Mouse (Mus musculus): ENCODE measurements at regions not wholly inside any gene's neighbourhood (a gene's known extent, or its start where the extent isn't known, plus 50 kb on each side); places are given as distances from the start of the nearest gene placed in this dataset.

DNA sequence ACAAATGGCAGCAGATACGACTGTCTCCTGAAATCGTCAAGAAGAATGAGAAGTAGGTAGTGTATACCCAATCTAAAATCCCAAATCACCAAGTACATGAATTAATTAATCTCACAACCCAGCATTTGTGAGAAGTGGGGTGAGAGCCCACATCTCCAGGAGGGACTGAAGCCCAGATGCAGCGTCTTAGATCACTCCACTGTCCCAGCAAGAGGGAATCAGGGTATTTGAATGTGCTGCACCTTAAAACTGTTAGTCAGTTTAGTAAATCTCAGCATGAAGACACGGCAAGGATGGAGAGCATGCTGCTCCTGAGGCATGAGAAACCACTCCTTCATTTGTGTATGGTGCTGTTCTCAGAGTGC, 271.6 kb upstream of the Rarb start:
- 32% methylated on average over 4 of the region's 4 CpGs for WGBS
- H3K4me3 ChIP-seq = no peak overlapping the region

DNA sequence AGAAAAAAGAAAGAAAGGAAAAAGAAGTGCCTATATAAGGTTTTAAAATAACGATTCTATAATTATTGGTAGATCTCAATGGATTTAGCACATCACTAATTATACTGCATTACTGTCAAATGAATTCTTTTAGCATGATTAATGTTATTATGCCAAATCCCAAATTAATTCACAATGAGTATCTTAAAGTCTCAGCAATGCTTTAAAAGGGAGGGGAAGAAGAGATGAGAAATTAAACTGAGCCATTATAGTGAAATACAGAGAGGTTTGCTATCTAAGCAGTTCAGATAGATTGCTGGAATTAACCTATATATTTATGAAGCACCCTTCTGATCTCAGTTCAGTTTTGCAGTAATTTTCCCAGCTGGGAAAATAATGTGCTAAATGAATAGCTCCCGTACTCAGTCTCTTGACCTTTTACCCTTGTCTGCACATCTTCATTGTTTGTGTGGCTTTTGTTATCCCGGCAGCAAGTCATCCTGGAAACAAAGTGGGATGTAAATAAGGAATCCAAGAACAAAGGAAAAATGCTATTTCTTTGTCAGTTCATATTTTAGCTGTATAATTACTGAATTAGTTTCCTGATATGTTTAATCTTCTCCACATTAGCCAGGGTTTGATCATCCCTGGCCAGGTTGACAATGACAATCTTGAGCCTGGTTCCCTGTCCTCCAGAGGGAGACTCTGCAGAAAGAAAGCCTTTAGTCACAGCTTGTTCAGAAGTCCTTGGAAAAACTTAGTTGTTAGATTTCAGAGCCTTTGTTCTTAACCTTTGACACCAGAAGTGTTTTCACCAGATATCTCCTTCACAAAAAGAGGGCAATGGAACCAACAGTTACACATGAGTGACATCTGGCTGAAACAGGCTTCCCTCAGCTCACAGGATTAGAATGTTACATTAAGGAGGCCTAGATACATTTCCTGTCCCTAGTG, 270.9 kb upstream of the Rarb start:
- no peak overlapping the region for H3K4me3 ChIP-seq
- DNase-seq (ENCODE audit: low spot score) = no peak
- 23% methylated on average over 3 of the region's 3 CpGs for WGBS

More for the DNA sequence above, 271.6 kb upstream of the Rarb start:
- Histone ChIP-seq H3K36me3 (no peaks in the 10 kb centered on the region), H3K27ac (replicated peaks) (no peak overlapping the region; the same call in 1 of the 2 replicates), H3K4me1 (peaks cover 22% of the 10 kb centered on the region), H3K9me3 (replicated peaks) (no peaks in the 10 kb centered on the region), H3K27me3 (ENCODE audit: low read depth, poor library complexity, severe bottlenecking) (peaks cover 27% of the 10 kb centered on the region; the same call in 1 of the 2 replicates)
- no peak for DNase-seq (ENCODE audit: low spot score)

DNA sequence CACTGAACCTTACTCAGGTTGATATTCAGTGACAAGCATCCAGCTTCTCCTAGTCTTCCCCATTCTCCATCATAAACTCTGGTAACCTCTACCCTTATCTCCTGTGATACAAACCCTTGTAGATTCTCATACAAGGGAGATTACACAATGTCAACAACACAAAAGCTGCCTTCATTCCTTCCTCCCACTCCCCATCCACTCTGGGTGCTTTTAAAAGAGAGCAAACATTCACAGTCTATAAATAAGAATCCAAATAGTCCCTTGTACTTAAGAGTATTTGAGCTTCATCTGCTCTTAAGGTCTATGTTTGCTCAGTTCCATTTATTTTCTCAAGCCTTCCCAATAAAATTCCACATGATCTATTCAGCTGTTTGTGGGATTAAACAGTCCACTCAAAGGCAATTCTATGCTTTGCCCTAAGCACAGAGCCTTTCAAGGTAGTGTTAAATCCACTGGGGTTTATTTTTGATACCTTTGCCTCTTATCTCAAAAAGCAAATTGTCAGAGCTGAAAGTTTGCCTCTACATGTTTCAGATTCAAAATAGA, 270.2 kb upstream of the Rarb start:
- peaks cover 29% of the 10 kb centered on the region; the same call in 1 of the 2 replicates for H3K27me3 ChIP-seq (ENCODE audit: low read depth, poor library complexity, severe bottlenecking)
- H3K27ac ChIP-seq (replicated peaks) = no peak overlapping the region
- no peak for DNase-seq (ENCODE audit: low spot score)
- H3K36me3 ChIP-seq = no peaks in the 10 kb centered on the region
- no peak overlapping the region for H3K4me3 ChIP-seq
- no peaks in the 10 kb centered on the region for H3K9me3 ChIP-seq (replicated peaks)
- peaks cover 22% of the 10 kb centered on the region for H3K4me1 ChIP-seq

More for the DNA sequence above, 270.9 kb upstream of the Rarb start:
- Histone ChIP-seq H3K27ac (replicated peaks) (no peak overlapping the region), H3K36me3 (no peaks in the 10 kb centered on the region), H3K9me3 (replicated peaks) (no peaks in the 10 kb centered on the region), H3K27me3 (ENCODE audit: low read depth, poor library complexity, severe bottlenecking) (peaks cover 27% of the 10 kb centered on the region; the same call in 1 of the 2 replicates), H3K4me1 (peaks cover 22% of the 10 kb centered on the region)

DNA sequence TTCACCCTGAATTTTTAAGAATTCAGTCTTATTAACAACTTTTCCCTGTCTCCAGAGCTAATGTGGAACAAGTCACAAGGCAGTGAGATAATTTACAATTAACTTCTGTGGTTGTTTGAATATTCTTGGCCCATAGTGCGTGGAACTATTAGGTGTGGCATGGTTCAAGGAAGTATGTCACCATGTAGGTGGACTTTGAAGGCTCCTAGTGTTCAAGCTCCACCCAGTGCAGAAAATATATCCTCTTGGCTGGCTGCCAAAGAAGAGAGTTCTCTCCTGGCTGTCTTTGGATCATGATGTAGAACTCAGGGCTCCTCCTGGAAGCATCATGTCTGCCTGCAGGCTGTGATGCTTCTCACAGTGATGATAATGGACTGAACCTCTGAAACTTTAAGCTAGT, 268.9 kb upstream of the Rarb start:
- no peak for DNase-seq (ENCODE audit: low spot score)
- no peaks in the 10 kb centered on the region for H3K36me3 ChIP-seq
- 93% methylated on average over 1 of the region's 1 CpGs for WGBS
- no peaks in the 10 kb centered on the region for H3K9me3 ChIP-seq (replicated peaks)
- peaks cover 31% of the 10 kb centered on the region; the same call in 1 of the 2 replicates for H3K27me3 ChIP-seq (ENCODE audit: low read depth, poor library complexity, severe bottlenecking)
- no peak overlapping the region for H3K27ac ChIP-seq (replicated peaks)
- no peak overlapping the region for H3K4me3 ChIP-seq
- peaks cover 24% of the 10 kb centered on the region for H3K4me1 ChIP-seq

DNA sequence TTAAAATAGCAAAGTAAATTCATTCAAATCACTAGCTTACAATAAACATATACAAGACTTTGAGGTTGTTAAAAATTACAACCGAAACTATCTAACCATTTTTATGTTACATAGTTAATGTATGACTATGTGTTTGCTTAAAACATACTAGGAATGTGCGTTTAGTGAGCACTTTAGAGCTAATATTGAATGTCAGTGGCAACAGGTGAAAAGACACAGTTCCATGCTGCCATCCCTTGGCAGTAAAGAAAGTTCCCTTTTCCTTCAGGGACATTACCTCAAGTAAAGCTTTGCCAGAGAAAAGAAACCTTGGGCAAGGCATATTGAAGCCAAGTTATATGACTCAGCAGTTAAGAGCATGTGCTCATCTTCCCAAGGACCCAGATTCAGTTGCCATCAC, 265.0 kb upstream of the Rarb start:
- Histone ChIP-seq H3K36me3 (no peaks in the 10 kb centered on the region), H3K9me3 (replicated peaks) (no peaks in the 10 kb centered on the region), H3K4me3 (no peak overlapping the region), H3K27me3 (ENCODE audit: low read depth, poor library complexity, severe bottlenecking) (peaks cover 20% of the 10 kb centered on the region; the same call in 1 of the 2 replicates), H3K27ac (replicated peaks) (no peak overlapping the region), H3K4me1 (peaks cover 9% of the 10 kb centered on the region)
- WGBS = 66% methylated on average over 2 of the region's 2 CpGs
- DNase-seq (ENCODE audit: low spot score) = no peak

DNA sequence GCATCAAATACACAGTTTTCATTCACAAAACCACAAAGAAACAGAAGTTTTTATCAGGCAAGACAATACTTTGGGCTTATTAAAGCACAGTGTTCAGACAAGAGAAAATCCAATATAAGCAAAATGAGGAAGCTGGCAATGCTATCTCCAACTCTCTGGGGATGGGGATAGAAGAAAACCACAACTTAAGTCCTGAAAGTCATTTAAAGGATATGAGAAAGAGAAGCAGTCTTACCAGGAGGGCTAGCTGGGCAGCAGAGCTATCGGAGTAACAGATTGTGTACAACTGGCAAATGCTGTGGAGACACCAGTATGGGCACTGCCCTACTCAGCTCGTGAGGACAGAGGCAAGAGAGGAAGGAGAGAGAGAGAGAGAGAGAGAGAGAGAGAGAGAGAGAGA, 262.9 kb upstream of the Rarb start:
- WGBS = 39% methylated on average over 2 of the region's 2 CpGs
- 0 out of 2 replicates have a peak, but pooled peaks cover 4% of the 10 kb centered on the region for H3K27me3 ChIP-seq (ENCODE audit: low read depth, poor library complexity, severe bottlenecking)
- DNase-seq (ENCODE audit: low spot score) = no peak
- no peak overlapping the region for H3K27ac ChIP-seq (replicated peaks)
- H3K4me3 ChIP-seq = no peak overlapping the region
- H3K36me3 ChIP-seq = no peaks in the 10 kb centered on the region
- H3K4me1 ChIP-seq = peaks cover 9% of the 10 kb centered on the region
- no peaks in the 10 kb centered on the region for H3K9me3 ChIP-seq (replicated peaks)

DNA sequence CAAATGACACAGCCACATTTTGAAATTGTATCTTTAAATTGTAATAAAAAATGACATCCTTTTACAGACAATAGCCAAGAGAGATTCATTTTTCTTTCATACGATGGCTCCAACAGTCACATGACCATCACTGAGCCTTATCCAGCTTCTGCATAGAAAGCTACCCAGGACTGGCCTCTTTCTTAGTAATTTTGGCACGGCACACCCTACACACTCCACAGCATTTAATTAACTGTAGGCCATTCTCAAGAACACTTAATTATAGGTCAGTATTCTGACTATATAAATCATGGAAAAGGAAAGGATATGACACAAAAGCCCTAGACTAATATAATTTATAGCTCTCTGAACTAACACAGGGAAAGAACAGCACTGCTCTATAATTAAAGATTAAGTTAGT, 260.6 kb upstream of the Rarb start:
- Histone ChIP-seq H3K27me3 (ENCODE audit: low read depth, poor library complexity, severe bottlenecking) (0 out of 2 replicates have a peak, but pooled peaks cover 4% of the 10 kb centered on the region), H3K36me3 (no peaks in the 10 kb centered on the region), H3K4me1 (peaks cover 9% of the 10 kb centered on the region), H3K27ac (replicated peaks) (no peak overlapping the region), H3K4me3 (no peak overlapping the region), H3K9me3 (replicated peaks) (no peaks in the 10 kb centered on the region)
- no peak for DNase-seq (ENCODE audit: low spot score)
- 86% methylated on average over 2 of the region's 2 CpGs for WGBS

DNA sequence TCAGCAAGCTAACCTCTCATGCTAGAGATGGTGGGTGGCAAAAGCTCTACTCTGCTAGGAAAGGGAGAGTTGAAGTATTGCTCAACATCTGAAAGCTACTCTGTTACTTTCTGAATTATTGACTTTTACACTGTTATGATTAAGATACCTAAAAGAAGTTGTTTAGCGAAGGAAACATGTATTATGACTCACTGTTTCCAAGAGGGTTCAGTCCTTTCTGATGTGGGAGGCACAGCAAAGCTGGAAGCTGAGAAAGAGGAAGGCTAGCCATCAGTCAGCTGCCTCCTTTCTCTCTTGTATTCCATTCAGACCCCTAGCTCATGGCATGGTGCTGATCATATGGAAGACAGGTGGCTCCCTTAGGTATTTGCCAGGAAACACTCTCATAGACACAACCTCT, 242.4 kb upstream of the Rarb start:
- Histone ChIP-seq H3K4me3 (no peak overlapping the region), H3K4me1 (0 out of 2 replicates have a peak, but pooled peaks cover 3% of the 10 kb centered on the region), H3K36me3 (no peaks in the 10 kb centered on the region), H3K27me3 (ENCODE audit: low read depth, poor library complexity, severe bottlenecking) (no peaks in the 10 kb centered on the region), H3K27ac (replicated peaks) (no peak overlapping the region), H3K9me3 (replicated peaks) (no peaks in the 10 kb centered on the region)
- DNase-seq (ENCODE audit: low spot score) = no peak
- 82% methylated on average over 1 of the region's 1 CpGs for WGBS

DNA sequence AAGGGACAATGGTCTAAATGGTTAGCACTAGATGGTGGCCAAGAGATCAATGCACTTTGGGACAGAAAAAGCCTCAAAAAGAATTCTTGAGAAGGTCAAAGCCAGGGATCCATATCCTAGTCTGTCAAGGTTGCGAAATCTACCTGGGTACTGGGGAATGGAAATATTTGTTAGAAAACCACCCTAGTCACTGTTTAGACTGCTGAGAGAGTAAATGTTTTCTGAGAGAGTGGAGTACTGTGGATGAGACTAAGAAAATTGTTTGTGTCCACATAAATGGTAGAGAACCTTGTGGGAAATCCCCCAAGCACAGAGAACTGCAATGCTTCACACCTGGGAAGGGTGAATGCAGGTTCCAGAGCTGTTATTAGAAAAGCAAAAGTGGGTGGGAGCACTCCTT, 239.5 kb upstream of the Rarb start:
- Histone ChIP-seq H3K36me3 (no peaks in the 10 kb centered on the region), H3K27me3 (ENCODE audit: low read depth, poor library complexity, severe bottlenecking) (no peaks in the 10 kb centered on the region), H3K4me3 (no peak overlapping the region), H3K9me3 (replicated peaks) (no peaks in the 10 kb centered on the region), H3K27ac (replicated peaks) (no peak overlapping the region), H3K4me1 (0 out of 2 replicates have a peak, but pooled peaks cover 3% of the 10 kb centered on the region)
- 97% methylated on average over 1 of the region's 1 CpGs for WGBS
- DNase-seq (ENCODE audit: low spot score) = no peak

DNA sequence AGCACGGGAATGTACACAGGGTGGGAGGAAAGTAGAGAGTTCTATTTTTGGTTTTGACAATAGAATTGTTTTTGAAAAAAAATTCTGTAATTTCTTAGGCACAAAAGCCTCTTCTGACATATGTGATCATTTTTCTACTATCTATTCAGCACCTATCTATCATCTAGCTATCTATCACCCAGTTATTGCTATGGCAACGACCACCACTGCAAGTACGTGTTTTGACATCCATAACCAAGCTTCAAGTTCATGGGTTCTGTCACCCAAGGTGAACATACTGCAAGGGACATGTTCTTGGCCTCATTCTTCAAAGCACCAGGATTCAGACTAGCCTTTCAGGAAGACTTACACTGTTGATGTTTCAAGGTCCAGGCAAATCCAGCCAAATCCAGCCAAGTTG, 238.4 kb upstream of the Rarb start:
- Histone ChIP-seq H3K4me3 (no peak overlapping the region), H3K27me3 (ENCODE audit: low read depth, poor library complexity, severe bottlenecking) (no peaks in the 10 kb centered on the region), H3K27ac (replicated peaks) (no peak overlapping the region), H3K4me1 (0 out of 2 replicates have a peak, but pooled peaks cover 3% of the 10 kb centered on the region), H3K36me3 (no peaks in the 10 kb centered on the region), H3K9me3 (replicated peaks) (no peaks in the 10 kb centered on the region)
- 92% methylated on average over 3 of the region's 3 CpGs for WGBS
- no peak for DNase-seq (ENCODE audit: low spot score)

DNA sequence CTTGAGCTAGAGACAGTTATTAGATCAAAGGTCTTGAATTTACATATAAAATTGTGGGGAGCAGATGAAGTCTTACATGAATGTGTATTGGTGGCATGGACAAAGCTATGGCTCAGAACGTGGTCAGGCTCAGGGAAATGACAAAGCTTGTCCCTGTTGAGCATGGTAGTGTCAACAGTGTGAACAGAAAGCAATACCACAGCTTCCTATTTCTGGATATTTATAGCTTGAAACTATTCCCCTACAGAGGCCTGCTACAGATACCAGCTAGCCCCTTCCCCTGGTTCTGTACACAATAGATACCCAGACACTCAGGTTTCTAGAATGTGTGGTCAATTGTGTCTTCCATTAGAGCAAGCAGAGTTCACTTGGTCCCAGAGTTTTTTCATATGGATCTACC, 236.8 kb upstream of the Rarb start:
- H3K27ac ChIP-seq (replicated peaks) = no peak overlapping the region
- WGBS = 77% methylated on average over 1 of the region's 1 CpGs
- H3K4me3 ChIP-seq = no peak overlapping the region
- no peaks in the 10 kb centered on the region for H3K9me3 ChIP-seq (replicated peaks)
- H3K27me3 ChIP-seq (ENCODE audit: low read depth, poor library complexity, severe bottlenecking) = no peaks in the 10 kb centered on the region
- no peak for DNase-seq (ENCODE audit: low spot score)
- H3K36me3 ChIP-seq = no peaks in the 10 kb centered on the region
- 0 out of 2 replicates have a peak, but pooled peaks cover 3% of the 10 kb centered on the region for H3K4me1 ChIP-seq

DNA sequence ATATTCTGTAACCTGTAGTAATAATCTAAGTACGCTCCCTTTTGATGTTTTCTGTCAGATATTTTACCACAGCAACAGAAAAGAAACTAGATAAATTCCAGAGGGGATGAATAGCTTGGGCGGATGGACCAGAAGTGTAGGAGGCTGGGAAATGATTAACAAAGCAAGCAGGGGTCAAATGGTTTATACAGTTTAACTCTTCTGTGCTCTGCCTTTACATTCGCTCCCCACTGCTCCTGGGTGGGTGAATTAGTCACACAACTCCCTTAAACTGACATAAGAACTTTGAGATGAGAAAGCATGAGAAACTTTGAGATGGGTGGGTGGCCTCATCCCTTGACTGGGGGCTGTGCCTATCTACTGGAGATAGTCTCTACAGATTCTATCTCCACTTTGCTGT, 235.4 kb upstream of the Rarb start:
- no peak overlapping the region for H3K4me3 ChIP-seq
- WGBS = 82% methylated on average over 3 of the region's 3 CpGs
- H3K9me3 ChIP-seq (replicated peaks) = no peaks in the 10 kb centered on the region
- H3K27me3 ChIP-seq (ENCODE audit: low read depth, poor library complexity, severe bottlenecking) = no peaks in the 10 kb centered on the region
- no peaks in the 10 kb centered on the region for H3K36me3 ChIP-seq
- no peak for DNase-seq (ENCODE audit: low spot score)
- H3K4me1 ChIP-seq = no peaks in the 10 kb centered on the region
- no peak overlapping the region for H3K27ac ChIP-seq (replicated peaks)

DNA sequence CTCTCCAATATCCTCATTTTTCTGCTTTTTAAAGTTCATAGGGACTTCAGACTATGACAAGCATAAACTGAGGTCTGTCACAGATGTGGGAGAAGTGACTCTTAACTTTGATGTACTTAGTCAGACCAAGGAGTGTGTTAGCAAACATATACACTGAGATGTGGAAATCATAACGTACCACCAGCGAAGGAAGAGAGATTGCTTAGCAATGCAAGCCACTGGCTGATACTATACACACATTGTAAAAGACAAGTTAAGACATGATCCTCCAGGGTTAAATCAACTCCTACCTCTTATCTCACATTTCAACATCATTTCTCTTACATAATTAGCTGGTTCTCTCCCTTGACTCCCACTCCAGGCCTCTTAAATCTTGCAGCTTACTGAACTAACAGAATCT, 227.9 kb upstream of the Rarb start:
- WGBS = 88% methylated on average over 2 of the region's 2 CpGs
- no peak overlapping the region for H3K4me3 ChIP-seq
- H3K4me1 ChIP-seq = no peaks in the 10 kb centered on the region
- H3K36me3 ChIP-seq = no peaks in the 10 kb centered on the region
- no peaks in the 10 kb centered on the region for H3K9me3 ChIP-seq (replicated peaks)
- H3K27ac ChIP-seq (replicated peaks) = no peak overlapping the region
- DNase-seq (ENCODE audit: low spot score) = no peak
- H3K27me3 ChIP-seq (ENCODE audit: low read depth, poor library complexity, severe bottlenecking) = no peaks in the 10 kb centered on the region

All from midbrain, embryonic 10.5 days (tissue).